In the genomic region with DNA sequence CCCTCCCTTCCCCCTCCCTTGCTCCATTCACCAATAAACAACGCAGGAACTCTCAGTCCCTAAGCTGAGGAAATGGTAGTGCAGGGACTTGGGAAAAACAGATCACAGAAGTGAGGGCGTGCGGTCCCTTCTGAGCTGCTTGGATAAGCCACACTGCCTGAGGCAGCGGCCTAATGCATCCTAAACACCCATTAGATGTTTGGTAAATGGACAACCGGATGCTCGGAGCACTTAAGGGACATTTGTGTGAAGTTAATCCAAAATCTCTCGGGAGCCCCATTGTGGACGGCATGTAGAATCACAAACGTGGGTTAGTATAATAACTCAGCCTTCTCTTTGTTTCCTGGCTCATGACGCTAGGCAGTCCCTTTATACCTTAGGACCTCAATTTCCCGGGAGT, we compare ENCODE assay signal across 16 mouse cellular contexts. TPM values are rescaled to one million over a fixed set of nuclear protein-coding genes. Genes with fewer than 3 reads are reported as not detected.
DNase-seq lines count a peak whose midpoint lies in the region; ATAC-seq and TF ChIP-seq lines count a peak whose summit lies in the region.
"Had no signal": no experiment of that assay in that cellular context is flagged by ENCODE, and none has a peak within 500 bp of the region (broad histone marks: within the 10 kb centered on the region; RNA-seq: fewer than 3 reads in every experiment).

No protein-coding gene starts in this region.

- no peaks in the 10 kb centered on the region for H3K27me3 ChIP-seq in hindbrain, embryonic 13.5 days
- H3K27me3 ChIP-seq in hindbrain, embryonic 11.5 days (ENCODE audit: control insufficient read depth, insufficient read depth, low read length) = no peaks in the 10 kb centered on the region
- H3K27me3 ChIP-seq in lung, embryonic 16.5 days (ENCODE audit: control insufficient read depth, insufficient read depth, low read depth, low read length) = no peaks in the 10 kb centered on the region
- no peaks in the 10 kb centered on the region for H3K27me3 ChIP-seq in midbrain, postnatal 0 days (ENCODE audit: insufficient read depth, low read length)

- DNase-seq in hindbrain, embryonic 11.5 days (ENCODE audit: low spot score) = no peak
- DNase-seq in lung, postnatal 14 days = no peak
- peak; percentile 28 for DNase-seq in forelimb bud, embryonic 11.5 days (ENCODE audit: low read depth, low spot score)
- DNase-seq in midbrain, postnatal 0 days (ENCODE audit: low spot score) = peak; percentile 17
- DNase-seq in spleen, adult 18-20 months = no peak
- no peak for DNase-seq in thymus, postnatal 36 days
- DNase-seq: cerebellum, adult 8-10 months; gastrocnemius, adult 2 months; right cerebral cortex, postnatal 25 days; thymus, postnatal 25 days had no signal

- 0 out of 2 replicates have a peak, but pooled peaks have one; percentile 39 for ATAC-seq in hindbrain, embryonic 13.5 days (ENCODE audit: low FRiP score)
- no peak for ATAC-seq in hindbrain, embryonic 11.5 days (ENCODE audit: low FRiP score)
- ATAC-seq in lung, embryonic 16.5 days (ENCODE audit: low read depth) = peak; percentile 64
- ATAC-seq in midbrain, postnatal 0 days (ENCODE audit: low FRiP score) = no peak
- ATAC-seq: activated CD4-positive, CD25-positive, alpha-beta regulatory T cell, adult 4 months; liver, embryonic 12.5 days had no signal

- H3K4me1 ChIP-seq in hindbrain, embryonic 13.5 days (replicated peaks) = peaks cover 29% of the 10 kb centered on the region
- H3K4me1 ChIP-seq in hindbrain, embryonic 11.5 days (replicated peaks; ENCODE audit: control insufficient read depth, insufficient read depth, low read length) = peaks cover 5% of the 10 kb centered on the region
- H3K4me1 ChIP-seq in lung, embryonic 16.5 days (replicated peaks; ENCODE audit: control insufficient read depth, insufficient read depth, low read length) = peaks cover 20% of the 10 kb centered on the region
- H3K4me1 ChIP-seq in midbrain, postnatal 0 days (ENCODE audit: insufficient read depth, low read length) = 0 out of 2 replicates have a peak, but pooled peaks cover 3% of the 10 kb centered on the region

- 37% methylated on average over 11 of the region's 11 CpGs for WGBS in hindbrain, embryonic 13.5 days
- 59% methylated on average over 11 of the region's 11 CpGs for WGBS in hindbrain, embryonic 11.5 days
- WGBS in lung, embryonic 16.5 days = 43% methylated on average over 11 of the region's 11 CpGs
- WGBS in midbrain, postnatal 0 days = 23% methylated on average over 11 of the region's 11 CpGs

- H3K9ac ChIP-seq in hindbrain, embryonic 13.5 days = no peak overlapping the region
- H3K9ac ChIP-seq in hindbrain, embryonic 11.5 days (ENCODE audit: low read depth, low read length) = no peak overlapping the region
- H3K9ac ChIP-seq in lung, embryonic 16.5 days (ENCODE audit: low read length) = no peak overlapping the region
- no peak overlapping the region for H3K9ac ChIP-seq in midbrain, postnatal 0 days (replicated peaks; ENCODE audit: low read length, poor library complexity, severe bottlenecking)
- H3K9ac ChIP-seq: liver, embryonic 12.5 days; midbrain, embryonic 12.5 days had no signal

- H3K36me3 ChIP-seq in hindbrain, embryonic 13.5 days = no peaks in the 10 kb centered on the region
- no peaks in the 10 kb centered on the region for H3K36me3 ChIP-seq in hindbrain, embryonic 11.5 days (ENCODE audit: control insufficient read depth, insufficient read depth, low read length)
- no peaks in the 10 kb centered on the region for H3K36me3 ChIP-seq in lung, embryonic 16.5 days (ENCODE audit: control insufficient read depth, insufficient read depth, low read length)
- H3K36me3 ChIP-seq in midbrain, postnatal 0 days (ENCODE audit: insufficient read depth, low read length) = no peaks in the 10 kb centered on the region
- H3K36me3 ChIP-seq: liver, embryonic 12.5 days; midbrain, embryonic 12.5 days had no signal

- H3K4me2 ChIP-seq in hindbrain, embryonic 13.5 days = no peak overlapping the region
- no peak overlapping the region for H3K4me2 ChIP-seq in hindbrain, embryonic 11.5 days (replicated peaks; ENCODE audit: low read depth, low read length)
- no peak overlapping the region for H3K4me2 ChIP-seq in lung, embryonic 16.5 days (ENCODE audit: low read depth, low read length)
- no peak overlapping the region for H3K4me2 ChIP-seq in midbrain, postnatal 0 days (ENCODE audit: low read depth, low read length, poor library complexity, severe bottlenecking)
- H3K4me2 ChIP-seq: heart, embryonic 11.5 days; liver, embryonic 12.5 days; midbrain, embryonic 12.5 days had no signal

- H3K27ac ChIP-seq in hindbrain, embryonic 13.5 days = no peak overlapping the region
- H3K27ac ChIP-seq in hindbrain, embryonic 11.5 days (ENCODE audit: low read depth, low read length) = no peak overlapping the region
- no peak overlapping the region for H3K27ac ChIP-seq in lung, embryonic 16.5 days (ENCODE audit: low read length)
- H3K27ac ChIP-seq in midbrain, postnatal 0 days (ENCODE audit: low read depth, low read length) = no peak overlapping the region
- H3K27ac ChIP-seq: gastrocnemius, adult 2 months; liver, embryonic 12.5 days; midbrain, embryonic 12.5 days had no signal

- no peak overlapping the region for H3K4me3 ChIP-seq in hindbrain, embryonic 13.5 days
- H3K4me3 ChIP-seq in hindbrain, embryonic 11.5 days (ENCODE audit: low read depth, low read length) = no peak overlapping the region
- H3K4me3 ChIP-seq in lung, embryonic 16.5 days (ENCODE audit: low read length) = no peak overlapping the region
- no peak overlapping the region for H3K4me3 ChIP-seq in midbrain, postnatal 0 days (ENCODE audit: low read depth, low read length)
- H3K4me3 ChIP-seq: gastrocnemius, adult 2 months; liver, embryonic 12.5 days; midbrain, embryonic 12.5 days had no signal

- TF ChIP-seq CTCF in midbrain, postnatal 0 days (IDR thresholded peaks at IDR 0.05) = no peak

- H3K9me3 ChIP-seq in hindbrain, embryonic 13.5 days = no peaks in the 10 kb centered on the region
- no peaks in the 10 kb centered on the region for H3K9me3 ChIP-seq in hindbrain, embryonic 11.5 days (ENCODE audit: control insufficient read depth, low read length)
- no peaks in the 10 kb centered on the region for H3K9me3 ChIP-seq in lung, embryonic 16.5 days (ENCODE audit: control insufficient read depth, low read length)
- H3K9me3 ChIP-seq in midbrain, postnatal 0 days (ENCODE audit: low read length) = no peaks in the 10 kb centered on the region
- H3K9me3 ChIP-seq: liver, embryonic 12.5 days; midbrain, embryonic 12.5 days had no signal

RNA-seq across cellular contexts. Expression of a gene that starts 15.1 kb away (rescaled TPM):
- 22.2 and 24.4 TPM in 2 replicates for polyA plus RNA-seq in hindbrain, embryonic 13.5 days (2015; fragmentation: Nextera tagmentation; extraction: Ambion mirVana)
- 25.5 and 28.3 TPM in 2 replicates for polyA plus RNA-seq in hindbrain, embryonic 11.5 days (2014; fragmentation: Nextera tagmentation; extraction: Ambion mirVana)
- polyA plus RNA-seq in lung, embryonic 16.5 days (2015; fragmentation: Nextera tagmentation; extraction: Ambion mirVana) = 22.3 and 24.8 TPM in 2 replicates
- total RNA-seq in midbrain, postnatal 0 days (2014; rRNA removed) = 20.0 and 21.9 TPM in 2 replicates
- 8.4 TPM in 2 replicates for polyA plus RNA-seq in midbrain, postnatal 0 days (2015; fragmentation: Nextera tagmentation; extraction: Ambion mirVana)

Comparison
In these comparisons a context has a peak if more than half of its experiments do, and no peak if none do; other contexts are left out.
1. ATAC-seq: peak in hindbrain, embryonic 13.5 days (single experiment) and lung, embryonic 16.5 days (single experiment); none in hindbrain, embryonic 11.5 days (single experiment) and midbrain, postnatal 0 days (single experiment).
2. DNase-seq: peak in forelimb bud, embryonic 11.5 days (single experiment) and midbrain, postnatal 0 days (single experiment); none in hindbrain, embryonic 11.5 days (single experiment), lung, postnatal 14 days (single experiment), spleen, adult 18-20 months (0 of 2) and thymus, postnatal 36 days (0 of 2).